Mouse (Mus musculus) liver, embryonic 13.5 days (tissue): Measurements from ENCODE around the gene Vps4a. TPM values are rescaled to one million over a fixed set of nuclear protein-coding genes. Genes with fewer than 3 reads are reported as not detected.

ENCODE experiments used
- ATAC-seq: fragments of 200-750 bp; cut with Nextera tagmentation; 2 replicates; pipeline ENCODE4 v1.8.0; 2017; ENCODE audit warnings: low read depth, mild to moderate bottlenecking, moderate number of reproducible peaks, moderate library complexity
- DNase-seq: peaks from one replicate; pipeline ENCODE4 v3.0.0; 2022
- H3K27ac ChIP-seq: fragments of 300-500 bp; sonication (generic); 2 replicates; pipeline ENCODE4 v1.5.1; 2015; ENCODE audit warnings: moderate library complexity, mild to moderate bottlenecking, inconsistent platforms
- H3K27me3 ChIP-seq: fragments of 300-500 bp; sonication (generic); 2 replicates; pipeline ENCODE4 v1.6.1; 2015; ENCODE audit warnings: mild to moderate bottlenecking, inconsistent platforms
- H3K36me3 ChIP-seq: fragments of 300-500 bp; sonication (generic); 2 replicates; pipeline ENCODE4 v1.6.1; 2015; ENCODE audit warnings: mild to moderate bottlenecking, inconsistent platforms
- H3K4me1 ChIP-seq: fragments of 300-500 bp; sonication (generic); replicated peaks from 2 replicates; pipeline ENCODE4 v1.6.1; 2015; ENCODE audit warnings: inconsistent platforms
- H3K4me2 ChIP-seq: fragments of 300-500 bp; sonication (generic); 2 replicates; pipeline ENCODE4 v1.6.1; 2015; ENCODE audit warnings: inconsistent platforms, mild to moderate bottlenecking, moderate library complexity
- H3K4me3 ChIP-seq: fragments of 300-500 bp; sonication (generic); replicated peaks from 2 replicates; pipeline ENCODE4 v1.5.1; 2015; ENCODE audit warnings: mild to moderate bottlenecking, inconsistent platforms
- H3K9ac ChIP-seq: fragments of 300-500 bp; sonication (generic); 2 replicates; pipeline ENCODE4 v1.6.1; 2015; ENCODE audit warnings: mild to moderate bottlenecking, inconsistent platforms
- H3K9me3 ChIP-seq: fragments of 300-500 bp; sonication (generic); replicated peaks from 2 replicates; pipeline ENCODE4 v1.6.1; 2016; ENCODE audit warnings: inconsistent platforms
- WGBS: fragments of 180-500 bp; shearing (Covaris S2); methylation state at CpG from one replicate; pipeline ENCODE4 v1.1.7; 2015; ENCODE audit not compliant: insufficient replicate concordance; 5-methylcytosine and 5-hydroxymethylcytosine counted together
- polyA plus RNA-seq: library from polyadenylated mRNA; unstranded; fragments of >200 nt; fragmentation: Nextera tagmentation; extraction: Ambion mirVana; gene quantifications from 2 replicates; pipeline ENCODE4 v1.2.1, GENCODE M21; 2015

The Vps4a gene
- polyA plus RNA-seq, 1 experiment from 2014 or later = 26.8 TPM

DNA sequence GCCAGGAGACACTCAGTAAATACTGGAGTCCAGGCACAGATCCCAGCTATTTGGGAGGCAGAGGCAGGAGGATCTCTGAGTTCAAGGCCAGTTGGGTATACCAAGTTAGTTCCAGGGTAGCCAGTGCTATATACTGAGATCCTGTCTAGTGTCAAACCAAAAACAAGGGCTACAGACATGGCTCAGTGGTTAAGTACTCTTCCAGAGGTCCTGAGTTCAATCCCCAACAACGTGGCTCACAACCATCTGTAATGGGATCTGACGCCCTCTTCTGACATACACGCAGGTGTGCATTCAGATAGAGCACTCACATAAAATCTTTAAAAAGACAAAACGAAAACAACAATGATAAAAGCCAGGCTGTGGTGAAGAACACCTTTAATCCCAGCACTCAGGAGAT, 18.5 kb downstream of the Vps4a start:
- Histone ChIP-seq H3K4me3 (peak overlapping the region; percentile 79), H3K9ac (no peak overlapping the region), H3K27me3 (no peaks in the 10 kb centered on the region), H3K9me3 (no peaks in the 10 kb centered on the region), H3K4me2 (peak overlapping the region; percentile 90), H3K36me3 (peaks cover 83% of the 10 kb centered on the region), H3K4me1 (peaks cover 43% of the 10 kb centered on the region), H3K27ac (peak overlapping the region; percentile 81; the same call in 1 of the 2 replicates)
- no peak for ATAC-seq
- DNase-seq = no peak
- 78% methylated on average over 4 of the region's 4 CpGs for WGBS

DNA sequence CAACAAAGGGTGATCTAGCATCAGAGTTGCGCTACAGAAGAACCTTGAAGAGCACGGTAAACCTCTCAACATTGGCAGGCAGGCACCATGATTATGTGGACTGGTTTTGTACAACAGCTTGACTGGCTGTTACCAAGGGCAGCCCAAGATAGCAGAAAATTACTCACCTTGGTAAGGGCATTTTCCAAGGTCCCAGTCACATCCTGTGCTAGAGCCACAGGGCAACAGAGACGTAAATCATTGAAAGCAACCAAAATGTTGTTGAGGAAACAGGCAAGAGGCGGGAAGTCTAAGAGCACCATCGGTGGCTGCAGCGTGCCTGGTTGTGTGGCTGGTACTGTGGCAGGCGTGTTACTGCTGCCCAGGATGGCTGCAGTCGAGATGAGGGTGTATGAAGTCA, 21.0 kb downstream of the Vps4a start:
- Histone ChIP-seq H3K9ac (no peak overlapping the region), H3K4me1 (peaks cover 43% of the 10 kb centered on the region), H3K27ac (no peak overlapping the region), H3K4me3 (no peak overlapping the region), H3K27me3 (no peaks in the 10 kb centered on the region), H3K4me2 (no peak overlapping the region), H3K9me3 (no peaks in the 10 kb centered on the region), H3K36me3 (peaks cover 62% of the 10 kb centered on the region)
- WGBS = 88% methylated on average over 8 of the region's 8 CpGs
- DNase-seq (no peak), ATAC-seq (no peak)

DNA sequence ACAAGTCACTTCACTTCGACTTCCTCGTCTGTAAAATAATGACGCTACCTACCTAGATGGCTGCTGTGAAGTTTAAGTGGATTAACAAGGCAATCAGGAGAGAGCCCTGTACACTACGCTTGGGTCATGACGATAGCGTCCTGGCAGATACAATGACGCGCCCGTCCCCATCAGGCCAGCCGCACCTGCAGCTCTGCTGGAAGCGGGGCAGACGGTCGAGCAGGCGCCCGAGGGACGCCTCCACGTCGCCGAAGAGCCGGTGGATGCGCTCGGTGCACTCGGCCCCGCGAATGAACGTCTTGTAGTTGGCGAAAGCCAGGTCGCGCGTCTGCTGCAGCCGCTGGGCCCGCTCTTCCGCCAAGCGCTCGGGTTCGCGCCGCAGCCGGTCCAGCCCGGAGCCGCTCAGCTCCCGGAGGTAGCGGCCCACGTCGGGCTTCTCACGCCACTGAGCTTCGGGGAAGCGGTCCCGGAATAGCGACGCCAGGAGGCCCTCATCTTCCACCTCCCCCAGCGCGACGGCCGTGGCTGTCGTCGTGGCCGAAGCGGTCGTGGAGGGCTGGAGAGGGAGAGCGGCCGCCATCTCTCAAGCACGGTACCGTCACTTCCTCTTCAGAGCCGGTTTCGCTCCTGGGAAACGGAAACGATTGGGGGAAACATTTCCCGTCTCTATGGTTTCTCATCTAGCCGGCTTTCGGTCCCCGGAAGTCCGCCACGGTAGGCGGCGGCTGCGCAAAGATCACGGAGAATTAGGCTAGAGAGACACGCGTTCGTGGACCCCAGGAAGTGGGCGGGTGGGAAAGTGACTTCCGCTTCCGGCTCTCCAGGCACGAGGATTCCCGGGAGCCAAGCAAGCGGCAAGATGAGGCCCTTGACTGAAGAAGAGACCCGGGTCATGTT, 25.3 kb downstream of the Vps4a start, which contains the start of the genes Cog8 and Nip7:
Gene Cog8, minus strand, starts transcription at position 614 of the 897 bp plus-strand sequence.
Gene Nip7, plus strand, starts transcription at position 802 of the 897 bp plus-strand sequence.
- Histone ChIP-seq H3K27me3 (no peaks in the 10 kb centered on the region), H3K27ac (peak within 1 kb of the TSS; percentile 86), H3K9ac (peak within 1 kb of the TSS; percentile 93), H3K4me3 (peak within 1 kb of the TSS; percentile 97), H3K4me2 (peak within 1 kb of the TSS; percentile 92), H3K4me1 (peaks cover 32% of the 10 kb centered on the region), H3K36me3 (peaks cover 55% of the 10 kb centered on the region), H3K9me3 (no peaks in the 10 kb centered on the region)
- under 1% methylated on average over 88 of the region's 88 CpGs for WGBS
- peak; percentile 94 for DNase-seq
- ATAC-seq = peak; percentile 90

DNA sequence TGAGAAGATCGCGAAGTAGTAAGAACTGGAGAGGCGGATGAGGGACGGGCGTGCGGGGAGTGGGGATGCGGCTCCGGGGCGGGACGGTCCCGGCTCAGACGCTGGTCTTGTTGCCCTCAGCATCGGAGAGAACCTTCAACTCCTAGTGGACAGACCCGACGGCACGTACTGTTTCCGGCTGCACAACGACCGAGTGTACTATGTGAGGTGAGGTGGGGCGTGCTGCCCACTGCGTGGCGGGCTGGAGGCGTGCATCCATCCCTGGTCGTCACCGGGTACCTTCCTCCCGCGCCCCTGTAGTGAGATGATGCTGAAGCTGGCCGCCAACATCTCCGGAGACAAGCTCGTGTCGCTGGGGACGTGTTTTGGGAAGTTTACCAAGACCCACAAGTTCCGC, 25.9 kb downstream of the Vps4a start:
- peak overlapping the region; percentile 83 for H3K9ac ChIP-seq
- DNase-seq (no peak), ATAC-seq (peak; percentile 38)
- under 1% methylated on average over 33 of the region's 33 CpGs for WGBS
- peak overlapping the region; percentile 92 for H3K4me2 ChIP-seq
- no peaks in the 10 kb centered on the region for H3K27me3 ChIP-seq
- H3K4me3 ChIP-seq = peak overlapping the region; percentile 97
- peaks cover 32% of the 10 kb centered on the region for H3K4me1 ChIP-seq
- peak overlapping the region; percentile 55 for H3K27ac ChIP-seq
- H3K36me3 ChIP-seq = peaks cover 49% of the 10 kb centered on the region
- no peaks in the 10 kb centered on the region for H3K9me3 ChIP-seq

DNA sequence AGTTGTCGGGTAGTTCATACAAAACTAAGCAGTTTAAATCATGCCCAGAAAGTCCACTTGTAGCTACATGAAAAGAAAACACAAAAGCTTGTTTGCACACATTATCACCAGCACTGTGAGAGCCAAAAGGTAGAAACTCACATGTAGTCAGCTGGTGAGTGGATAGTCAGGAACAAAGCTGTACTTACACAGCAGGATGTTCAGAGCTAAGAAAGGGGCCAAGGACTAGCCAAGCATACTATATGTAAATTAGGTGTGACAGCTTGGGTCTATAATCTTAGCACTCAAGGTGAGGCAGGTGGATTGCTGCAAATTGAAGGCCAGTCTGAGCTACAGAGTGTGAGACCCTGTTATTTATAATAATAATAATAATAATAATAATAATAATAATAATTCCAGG, 31.6 kb downstream of the Vps4a start:
- 77% methylated on average over 1 of the region's 1 CpGs for WGBS
- ATAC-seq (no peak), DNase-seq (no peak)
- Histone ChIP-seq H3K4me1 (peaks cover 24% of the 10 kb centered on the region), H3K27ac (no peak overlapping the region), H3K9me3 (no peaks in the 10 kb centered on the region), H3K27me3 (no peaks in the 10 kb centered on the region), H3K36me3 (peaks cover 19% of the 10 kb centered on the region), H3K4me3 (no peak overlapping the region), H3K9ac (no peak overlapping the region), H3K4me2 (no peak overlapping the region)

DNA sequence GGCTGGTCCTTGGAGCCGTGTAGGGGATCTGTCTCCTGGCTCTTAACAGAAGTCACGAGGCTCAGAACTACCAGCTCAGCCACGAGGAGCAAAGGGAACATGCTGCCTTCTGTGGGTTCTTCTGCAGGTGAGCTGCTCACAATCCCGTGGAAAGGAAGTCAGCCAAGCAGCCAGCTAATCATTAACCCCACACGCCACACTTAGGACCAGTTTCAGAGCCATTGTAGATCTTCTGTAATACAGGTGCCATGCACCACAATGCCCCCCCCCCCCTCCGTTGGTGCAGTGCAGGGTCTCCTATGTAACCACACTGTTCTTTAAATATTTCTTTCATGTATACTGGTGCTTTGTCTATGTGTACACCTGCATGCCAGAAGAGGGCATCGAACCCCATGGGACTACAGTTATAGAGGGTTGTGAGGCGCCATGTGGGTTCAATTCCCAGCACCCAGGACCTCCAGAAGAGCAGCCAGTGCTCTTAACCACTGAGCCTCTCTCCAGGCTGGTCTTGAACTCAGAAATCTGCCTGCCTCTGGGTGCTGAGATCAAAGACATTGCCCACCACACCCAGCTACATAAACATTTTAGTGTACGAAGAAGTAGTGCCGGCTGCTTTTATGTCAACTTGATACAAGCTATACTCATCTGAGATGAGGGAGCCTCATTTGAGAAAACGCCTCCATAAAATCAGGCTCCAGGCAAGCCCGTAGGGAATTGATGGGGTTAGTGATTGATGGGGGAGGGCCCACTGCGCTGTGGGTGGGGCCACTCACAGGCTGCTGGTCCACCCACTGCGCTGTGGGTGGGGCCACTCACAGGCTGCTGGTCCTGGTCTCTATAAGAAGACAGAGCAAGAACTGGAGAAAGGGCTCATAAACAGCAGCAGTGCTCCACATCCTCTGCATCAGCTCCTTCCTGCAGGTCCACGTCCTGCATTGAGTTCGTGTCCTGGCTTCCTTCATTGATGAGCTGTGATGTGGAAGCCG, 34.8 kb downstream of the Vps4a start, which contains the start of gene Tmed6:
Gene Tmed6, minus strand, starts transcription at position 134 of the 986 bp plus-strand sequence.
- Histone ChIP-seq H3K4me2 (no peak within 1 kb of the TSS), H3K27me3 (no peaks in the 10 kb centered on the region), H3K4me1 (peaks cover 12% of the 10 kb centered on the region), H3K9me3 (no peaks in the 10 kb centered on the region), H3K9ac (no peak within 1 kb of the TSS), H3K36me3 (peaks cover 19% of the 10 kb centered on the region), H3K4me3 (no peak within 1 kb of the TSS), H3K27ac (no peak within 1 kb of the TSS)
- peak; percentile 73 for DNase-seq
- peak; percentile 88 for ATAC-seq
- WGBS = 49% methylated on average over 17 of the region's 17 CpGs

DNA sequence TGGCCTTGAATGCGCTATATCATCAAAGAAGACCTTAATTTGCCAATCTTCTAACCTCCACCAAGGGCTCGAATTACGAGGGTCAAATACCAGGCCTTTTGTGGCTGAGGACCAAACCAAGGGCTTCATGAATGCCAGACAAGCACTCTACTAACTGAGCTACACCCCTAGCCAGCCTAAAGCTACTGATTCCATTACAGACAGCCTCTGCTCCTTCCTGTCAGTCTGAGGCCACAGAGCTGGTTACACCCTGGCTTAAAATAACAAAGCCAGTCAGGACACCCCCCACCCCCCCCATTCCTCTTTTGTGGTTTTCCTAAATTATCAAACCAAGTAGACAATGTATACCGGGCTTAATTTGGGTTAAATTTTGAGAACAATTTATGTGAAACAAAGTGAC, 42.7 kb downstream of the Vps4a start:
- Histone ChIP-seq H3K4me3 (no peak overlapping the region), H3K27me3 (no peaks in the 10 kb centered on the region), H3K4me1 (no peaks in the 10 kb centered on the region), H3K9ac (no peak overlapping the region), H3K27ac (no peak overlapping the region), H3K9me3 (no peaks in the 10 kb centered on the region), H3K36me3 (peaks cover 78% of the 10 kb centered on the region), H3K4me2 (no peak overlapping the region)
- ATAC-seq = no peak
- DNase-seq = no peak
- WGBS = 70% methylated on average over 4 of the region's 4 CpGs

DNA sequence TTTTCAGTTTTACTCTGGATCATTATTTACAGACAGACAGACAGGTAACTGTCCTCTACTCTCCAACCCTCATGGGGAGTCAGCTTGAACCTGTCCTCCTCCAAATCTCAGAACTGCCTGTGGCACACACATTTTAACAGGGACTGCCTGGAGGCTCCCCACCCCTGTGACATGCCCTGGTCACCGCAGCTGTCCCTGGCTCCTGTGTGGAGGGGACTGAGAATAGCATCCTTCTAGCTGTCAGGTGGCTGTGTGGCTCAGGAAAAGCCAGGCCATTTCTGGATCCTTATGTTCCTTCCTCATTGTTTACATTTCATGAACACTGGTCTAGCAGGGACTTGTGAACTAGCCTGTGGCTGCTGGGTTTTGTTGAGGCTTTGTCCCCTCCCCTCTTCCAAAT, 43.1 kb downstream of the Vps4a start:
- ATAC-seq (no peak), DNase-seq (no peak)
- WGBS = 70% methylated on average over 1 of the region's 1 CpGs
- Histone ChIP-seq H3K27me3 (no peaks in the 10 kb centered on the region), H3K4me1 (no peaks in the 10 kb centered on the region), H3K27ac (no peak overlapping the region), H3K4me2 (no peak overlapping the region), H3K9ac (no peak overlapping the region), H3K4me3 (no peak overlapping the region), H3K36me3 (peaks cover 78% of the 10 kb centered on the region), H3K9me3 (no peaks in the 10 kb centered on the region)

DNA sequence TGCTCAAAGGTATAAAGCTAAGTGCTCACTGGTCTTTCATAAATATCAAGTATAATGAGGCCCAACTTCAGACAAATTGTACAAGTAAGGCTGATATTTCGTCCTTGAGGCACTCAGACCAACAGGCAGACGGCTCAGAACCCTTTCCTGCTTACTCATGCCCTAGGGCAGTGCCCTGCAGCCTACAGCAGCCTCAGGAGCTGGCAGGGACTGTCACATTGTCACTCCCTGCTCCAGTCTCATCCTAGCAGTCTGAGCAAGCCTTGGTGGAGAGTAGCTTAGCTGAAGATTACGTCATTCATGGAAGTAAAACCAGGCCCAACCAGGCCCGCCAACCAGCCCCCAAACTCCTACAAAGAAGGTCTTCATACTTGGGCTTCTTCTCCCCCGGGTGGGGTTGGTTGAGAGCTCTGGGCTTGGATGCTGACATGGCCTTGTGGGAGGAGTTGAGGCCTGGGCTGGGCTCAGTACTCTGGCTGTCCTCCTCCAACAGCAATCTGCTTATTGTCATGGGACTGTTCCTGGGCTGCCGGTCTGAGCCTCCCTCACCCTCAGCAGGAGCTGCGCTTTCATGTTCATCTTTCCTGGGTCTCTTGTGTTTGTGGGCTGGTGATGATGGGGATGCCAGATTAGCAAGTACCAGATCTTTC, 45.3 kb downstream of the Vps4a start:
- Histone ChIP-seq H3K4me1 (no peaks in the 10 kb centered on the region), H3K36me3 (peaks cover 83% of the 10 kb centered on the region), H3K27me3 (no peaks in the 10 kb centered on the region), H3K27ac (no peak overlapping the region), H3K9me3 (no peaks in the 10 kb centered on the region), H3K4me3 (no peak overlapping the region), H3K4me2 (no peak overlapping the region), H3K9ac (no peak overlapping the region)
- DNase-seq = no peak
- WGBS = 78% methylated on average over 7 of the region's 7 CpGs
- no peak for ATAC-seq

DNA sequence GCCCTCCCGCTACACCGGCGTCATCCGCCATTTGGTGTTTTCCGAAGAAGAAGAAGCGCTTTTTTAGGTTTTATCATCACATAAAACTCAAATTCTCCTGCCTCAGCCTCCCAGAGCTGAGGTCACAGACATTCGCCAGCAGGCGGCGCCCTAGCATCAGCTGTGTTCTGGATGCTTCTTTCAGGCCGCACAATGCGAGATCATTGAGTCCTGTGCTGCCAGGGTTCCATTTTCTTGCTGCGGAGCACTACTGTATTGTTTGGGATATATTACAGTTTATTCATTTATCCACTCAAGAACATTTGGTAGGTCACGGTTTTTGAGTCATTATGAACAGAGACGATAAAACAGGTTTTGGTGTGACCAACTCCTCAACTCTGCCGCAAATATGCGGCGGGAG, 54.3 kb downstream of the Vps4a start:
- Histone ChIP-seq H3K27me3 (no peaks in the 10 kb centered on the region), H3K9me3 (no peaks in the 10 kb centered on the region), H3K27ac (no peak overlapping the region), H3K4me3 (no peak overlapping the region), H3K4me2 (no peak overlapping the region), H3K4me1 (no peaks in the 10 kb centered on the region), H3K36me3 (peaks cover 82% of the 10 kb centered on the region), H3K9ac (no peak overlapping the region)
- no peak for ATAC-seq
- DNase-seq = no peak
- WGBS = 92% methylated on average over 17 of the region's 17 CpGs

DNA sequence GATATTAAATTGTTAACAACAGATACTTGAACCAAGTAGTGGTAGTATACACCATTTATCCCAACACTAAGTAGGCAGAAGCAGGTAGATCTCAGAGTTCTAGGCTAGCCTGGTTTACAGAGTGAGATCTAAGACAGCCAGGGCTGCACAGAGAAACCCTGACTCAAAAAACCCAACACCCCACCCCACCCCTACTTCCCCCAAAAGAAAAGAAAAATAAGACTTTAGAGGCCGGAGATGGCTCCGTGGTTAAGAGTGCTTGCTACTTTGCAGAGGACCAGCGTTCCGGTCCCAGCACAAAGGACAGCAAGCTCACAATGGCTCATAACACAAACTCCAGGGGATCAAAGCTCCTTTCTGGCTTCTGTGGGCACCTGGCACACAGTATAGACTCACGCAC, 55.0 kb downstream of the Vps4a start:
- Histone ChIP-seq H3K9me3 (no peaks in the 10 kb centered on the region), H3K9ac (no peak overlapping the region), H3K4me3 (no peak overlapping the region), H3K36me3 (peaks cover 82% of the 10 kb centered on the region), H3K27ac (no peak overlapping the region), H3K27me3 (no peaks in the 10 kb centered on the region), H3K4me2 (no peak overlapping the region), H3K4me1 (no peaks in the 10 kb centered on the region)
- ATAC-seq (no peak), DNase-seq (no peak)
- 93% methylated on average over 5 of the region's 5 CpGs for WGBS
